Mouse (Mus musculus): ENCODE data around the gene Shank2.
A peak's percentile ranks its signal among the peaks of the same experiment; 100 is the strongest.

Shank2 gene

GRCm38 (mm10) chr7:144174329-144174728 lies 172.6 kb downstream of the Shank2 start:
- DNase-seq: no peak

GRCm38 (mm10) chr7:144175025-144175424 lies 173.3 kb downstream of the Shank2 start:
- DNase-seq: no peak

- peak; percentile 10 for DNase-seq
Observed at GRCm38 (mm10) chr7:144175481-144176233, 173.9 kb downstream of the Shank2 start.

GRCm38 (mm10) chr7:144176234-144176730 lies 174.6 kb downstream of the Shank2 start:
- peak; percentile 10 for DNase-seq

GRCm38 (mm10) chr7:144179436-144179835 lies 177.7 kb downstream of the Shank2 start:
- DNase-seq: no peak

- peak; percentile 48 for DNase-seq
Observed at GRCm38 (mm10) chr7:144180885-144181284, 179.2 kb downstream of the Shank2 start.

- no peak for DNase-seq
Observed at GRCm38 (mm10) chr7:144187869-144188430, 186.2 kb downstream of the Shank2 start.

- no peak for DNase-seq
Observed at GRCm38 (mm10) chr7:144189446-144189845, 187.7 kb downstream of the Shank2 start.

- no peak for DNase-seq
Observed at GRCm38 (mm10) chr7:144198491-144198890, 196.8 kb downstream of the Shank2 start.

- no peak for DNase-seq
Observed at GRCm38 (mm10) chr7:144202017-144202682, 200.4 kb downstream of the Shank2 start.

- no peak for DNase-seq
Observed at GRCm38 (mm10) chr7:144204290-144204689, 202.6 kb downstream of the Shank2 start.

- DNase-seq: no peak
Observed at GRCm38 (mm10) chr7:144205161-144205560, 203.4 kb downstream of the Shank2 start.

- no peak for DNase-seq
Observed at GRCm38 (mm10) chr7:144205837-144206236, 204.1 kb downstream of the Shank2 start.

- DNase-seq: no peak
Observed at GRCm38 (mm10) chr7:144206254-144206653, 204.5 kb downstream of the Shank2 start.

- DNase-seq: no peak
Observed at GRCm38 (mm10) chr7:144207100-144207499, 205.4 kb downstream of the Shank2 start.

- DNase-seq: peak; percentile 38
Observed at GRCm38 (mm10) chr7:144207849-144208248, 206.1 kb downstream of the Shank2 start.

GRCm38 (mm10) chr7:144208628-144209027 lies 206.9 kb downstream of the Shank2 start:
- DNase-seq: no peak

GRCm38 (mm10) chr7:144210526-144210925 lies 208.8 kb downstream of the Shank2 start:
- DNase-seq: no peak

GRCm38 (mm10) chr7:144212694-144213093 lies 211.0 kb downstream of the Shank2 start:
- DNase-seq: peak; percentile 45

- DNase-seq: peak; percentile 77
Observed at GRCm38 (mm10) chr7:144217192-144217591, 215.5 kb downstream of the Shank2 start.

GRCm38 (mm10) chr7:144228683-144229082 lies 227.0 kb downstream of the Shank2 start:
- no peak for DNase-seq

GRCm38 (mm10) chr7:144229421-144229820 lies 227.7 kb downstream of the Shank2 start:
- DNase-seq: no peak

- no peak for DNase-seq
Observed at GRCm38 (mm10) chr7:144232132-144232706, 230.5 kb downstream of the Shank2 start.

Measured in kidney, postnatal 14 days (tissue).